Mouse (Mus musculus): ENCODE measurements around the gene Acox1. TPM values are rescaled to one million over a fixed set of nuclear protein-coding genes. Genes with fewer than 3 reads are reported as not detected.

Acox1 gene
- total RNA-seq (2023) = 10 to 100 TPM; 25.9 to 28.7 TPM

GRCm38 (mm10) chr11:116198639-116199531 lies at the start of gene Acox1, which contains the start of gene Ten1:
TSS of gene Acox1 (minus strand) at chr11:116199045.
TSS of gene Ten1 (plus strand) at chr11:116198855.

GRCm38 (mm10) chr11:116237742-116238395 lies 39.0 kb upstream of the Acox1 start, which contains the start of gene Evpl:
TSS of gene Evpl (minus strand) at chr11:116238077.

GRCm38 (mm10) chr11:116167884-116168439 lies 30.9 kb downstream of the Acox1 start, which contains the start of gene Fbf1:
TSS of gene Fbf1 (minus strand) at chr11:116168166.

GRCm38 (mm10) chr11:116138468-116139138 lies 60.2 kb downstream of the Acox1 start, which contains the start of gene Mrpl38:
TSS of gene Mrpl38 (minus strand) at chr11:116138868.

GRCm38 (mm10) chr11:116130488-116131205 lies 68.2 kb downstream of the Acox1 start, which contains the start of gene Trim65:
TSS of gene Trim65 (minus strand) at chr11:116131128.

GRCm38 (mm10) chr11:116127156-116127980 lies 71.5 kb downstream of the Acox1 start, which contains the start of gene Trim47:
TSS of gene Trim47 (minus strand) at chr11:116127210.

Other genes with a start within 250 kb of the Acox1 start
- under 1 TPM; 0.07 to 0.09 TPM for gene Itgb4, start 224.3 kb downstream of the Acox1 start, total RNA-seq (2023)
- gene Galk1, start 186.3 kb downstream of the Acox1 start, total RNA-seq (2023) = 1 to 10 TPM; 7.2 to 7.7 TPM
- gene H3f3b, start 171.1 kb downstream of the Acox1 start, total RNA-seq (2023) = 1,000 to 10,000 TPM; 3,921 to 4,178 TPM
- gene Unk, start 168.7 kb downstream of the Acox1 start, total RNA-seq (2023) = 10 to 100 TPM; 20.9 to 23.4 TPM
- gene Unc13d, start 121.1 kb downstream of the Acox1 start, total RNA-seq (2023) = 10 to 100 TPM; 87.3 to 94.0 TPM
- gene Wbp2, start 112.0 kb downstream of the Acox1 start, total RNA-seq (2023) = 100 to 1,000 TPM; 124 to 141 TPM
- gene Trim47, start 71.8 kb downstream of the Acox1 start, total RNA-seq (2023) = under 1 TPM; 0.35 to 0.77 TPM
- 1 to 10 TPM; 6.7 to 8.8 TPM for gene Trim65, start 67.9 kb downstream of the Acox1 start, total RNA-seq (2023)
- gene Mrpl38, start 60.2 kb downstream of the Acox1 start, total RNA-seq (2023) = 10 to 100 TPM; 15.6 to 17.3 TPM
- 1 to 10 TPM; 6.0 to 9.4 TPM for gene Fbf1, start 30.9 kb downstream of the Acox1 start, total RNA-seq (2023)
- 10 to 100 TPM; 24.6 to 28.1 TPM for gene Ten1, start 190 bp downstream of the Acox1 start, total RNA-seq (2023)
- gene Evpl, start 39.0 kb upstream of the Acox1 start, total RNA-seq (2023) = not detected
- 10 to 100 TPM; 36.8 to 39.4 TPM for gene Srp68, start 75.2 kb upstream of the Acox1 start, total RNA-seq (2023)
- gene Galr2, start 81.9 kb upstream of the Acox1 start, total RNA-seq (2023) = not detected
- 10 to 100 TPM; 37.1 to 42.5 TPM for gene Exoc7, start 108.2 kb upstream of the Acox1 start, total RNA-seq (2023)
- under 1 TPM in 1 of 2 experiments, not detected in 1; 0.22 TPM for gene Foxj1, start 136.4 kb upstream of the Acox1 start, total RNA-seq (2023)
- gene Rnf157, start 214.0 kb upstream of the Acox1 start, total RNA-seq (2023) = 1 to 10 TPM; 3.0 to 4.9 TPM
- 10 to 100 TPM; 69.9 to 86.6 TPM for gene Ubald2, start 235.0 kb upstream of the Acox1 start, total RNA-seq (2023)